Comparison of ENCODE assay signal across 7 mouse cellular contexts in genomic region chr10:23076691-23077385, GRCm38 (mm10).
A peak's percentile ranks its signal among the peaks of the same experiment; 100 is the strongest.
DNase-seq lines count a peak whose midpoint lies in the region; ATAC-seq and TF ChIP-seq lines count a peak whose summit lies in the region.

No protein-coding gene starts in this region.

- no peaks in the 10 kb centered on the region for H3K36me3 ChIP-seq in spleen, adult 2 months (ENCODE audit: control insufficient read depth, insufficient read depth, low read length)
- no peaks in the 10 kb centered on the region for H3K36me3 ChIP-seq in kidney, embryonic 16.5 days (ENCODE audit: insufficient read depth, low read length)
- H3K36me3 ChIP-seq in macrophage (ENCODE audit: inconsistent target), result no peaks in the 10 kb centered on the region

- peak overlapping the region; percentile 37; the same call in 1 of the 2 replicates for H3K4me3 ChIP-seq in spleen, adult 2 months (ENCODE audit: extremely low read depth, insufficient read depth, insufficient read length)
- peak overlapping the region; percentile 41 for H3K4me3 ChIP-seq in kidney, embryonic 16.5 days (ENCODE audit: low read length)
- H3K4me3 ChIP-seq in macrophage (ENCODE audit: inconsistent target), result peak overlapping the region; percentile 32

- peak overlapping the region; percentile 57 for H3K4me2 ChIP-seq in kidney, embryonic 16.5 days (replicated peaks; ENCODE audit: low read depth, low read length)

- no peaks in the 10 kb centered on the region for H3K79me2 ChIP-seq in macrophage (ENCODE audit: inconsistent target)

- no peaks in the 10 kb centered on the region for H3K27me3 ChIP-seq in spleen, adult 2 months (ENCODE audit: control insufficient read depth, insufficient read depth, low read length)
- no peaks in the 10 kb centered on the region for H3K27me3 ChIP-seq in kidney, embryonic 16.5 days (ENCODE audit: insufficient read depth, low read length)

- peak; percentile 52; the same call in 1 of the 2 replicates for ATAC-seq in granulocyte monocyte progenitor cell, adult 5-6 weeks (replicated peaks; ENCODE audit: poor library complexity, severe bottlenecking)
- peak; percentile 69; the same call in 1 of the 2 replicates for ATAC-seq in kidney, embryonic 16.5 days (ENCODE audit: low FRiP score, low TSS enrichment)

- 43% methylated on average over 21 of the region's 21 CpGs for WGBS in spleen, adult 2 months
- 19% methylated on average over 21 of the region's 21 CpGs for WGBS in kidney, embryonic 16.5 days
- 43% methylated on average over 21 of the region's 21 CpGs for WGBS in macrophage (ENCODE audit: missing documents)

- H3K9ac ChIP-seq in kidney, embryonic 16.5 days (replicated peaks; ENCODE audit: low read length), result peak overlapping the region; percentile 67

- DNase-seq in spleen, adult 2 months (ENCODE audit: low read depth in 1 of 2, low spot score in 2 of 2), result no peak
- DNase-seq in spleen, postnatal 10 days (ENCODE audit: low spot score in 2 of 2), result no peak
- DNase-seq in Muller cell, postnatal 12 days (ENCODE audit: inconsistent ontology term), result no peak
- DNase-seq in natural killer cell, adult 2 months (ENCODE audit: low spot score in 2 of 2), result no peak

- no peaks in the 10 kb centered on the region for H3K9me3 ChIP-seq in kidney, embryonic 16.5 days (ENCODE audit: low read length)

- no peak for TF ChIP-seq CTCF in spleen, adult 2 months (IDR thresholded peaks at IDR 0.05; ENCODE audit: extremely low read depth, insufficient read depth, insufficient read length, insufficient replicate concordance)

- H3K27ac ChIP-seq in spleen, adult 2 months (ENCODE audit: insufficient read depth, low read length), result no peak overlapping the region
- H3K27ac ChIP-seq in kidney, embryonic 16.5 days (ENCODE audit: low read length), result peak overlapping the region; percentile 81
- no peak overlapping the region for H3K27ac ChIP-seq in macrophage

- no peak for TF ChIP-seq POLR2A in spleen, adult 2 months (IDR thresholded peaks at IDR 0.05; ENCODE audit: low read depth, low read length)

- H3K4me1 ChIP-seq in spleen, adult 2 months (ENCODE audit: control insufficient read depth, insufficient read depth, insufficient read length), result no peaks in the 10 kb centered on the region
- H3K4me1 ChIP-seq in kidney, embryonic 16.5 days (ENCODE audit: insufficient read depth, low read length), result peaks cover 4% of the 10 kb centered on the region; the same call in 1 of the 2 replicates
